In genomic region chr3:98049671-98050070, GRCm38 (mm10) we compare ENCODE assay signal across 18 mouse cellular contexts. TPM values are rescaled to one million over a fixed set of nuclear protein-coding genes. Genes with fewer than 3 reads are reported as not detected.
A peak's percentile ranks its signal among the peaks of the same experiment; 100 is the strongest.
DNase-seq lines count a peak whose midpoint lies in the region; ATAC-seq and TF ChIP-seq lines count a peak whose summit lies in the region.
"Had no signal": no experiment of that assay in that cellular context is flagged by ENCODE, and none has a peak within 500 bp of the region (broad histone marks: within the 10 kb centered on the region; RNA-seq: fewer than 3 reads in every experiment).

No protein-coding gene starts in this region.

- no peak overlapping the region for H3K4me2 ChIP-seq in hindbrain, embryonic 12.5 days (replicated peaks)
- H3K4me2 ChIP-seq in hindbrain, embryonic 13.5 days, result no peak overlapping the region
- no peak overlapping the region for H3K4me2 ChIP-seq in liver, embryonic 12.5 days
- H3K4me2 ChIP-seq: embryonic facial prominence, embryonic 12.5 days; forebrain, embryonic 13.5 days had no signal

- peaks cover 33% of the 10 kb centered on the region for H3K79me2 ChIP-seq in liver, adult 2 months (ENCODE audit: control insufficient read depth, insufficient read depth, low read length)

- WGBS in hindbrain, embryonic 12.5 days, result 86% methylated on average over 1 of the region's 1 CpGs
- WGBS in hindbrain, embryonic 13.5 days, result 71% methylated on average over 1 of the region's 1 CpGs
- WGBS in liver, adult 2 months, result 91% methylated on average over 1 of the region's 1 CpGs
- 88% methylated on average over 1 of the region's 1 CpGs for WGBS in liver, embryonic 12.5 days (ENCODE audit: insufficient replicate concordance)
- 69% methylated on average over 1 of the region's 1 CpGs for WGBS in embryonic facial prominence, embryonic 10.5 days

- no peaks in the 10 kb centered on the region for H3K36me3 ChIP-seq in hindbrain, embryonic 12.5 days
- no peaks in the 10 kb centered on the region for H3K36me3 ChIP-seq in hindbrain, embryonic 13.5 days
- no peaks in the 10 kb centered on the region for H3K36me3 ChIP-seq in liver, adult 2 months (ENCODE audit: control insufficient read depth, insufficient read depth, low read length)
- peaks cover 5% of the 10 kb centered on the region; the same call in 1 of the 2 replicates for H3K36me3 ChIP-seq in liver, embryonic 12.5 days
- H3K36me3 ChIP-seq in embryonic facial prominence, embryonic 10.5 days (replicated peaks), result peaks cover 11% of the 10 kb centered on the region; the same call in 1 of the 2 replicates
- H3K36me3 ChIP-seq: embryonic facial prominence, embryonic 12.5 days had no signal

- H3K9me3 ChIP-seq in hindbrain, embryonic 12.5 days (replicated peaks), result no peaks in the 10 kb centered on the region
- H3K9me3 ChIP-seq in hindbrain, embryonic 13.5 days, result no peaks in the 10 kb centered on the region
- H3K9me3 ChIP-seq in liver, embryonic 12.5 days (replicated peaks), result no peaks in the 10 kb centered on the region
- H3K9me3 ChIP-seq in embryonic facial prominence, embryonic 10.5 days, result no peaks in the 10 kb centered on the region
- H3K9me3 ChIP-seq: embryonic facial prominence, embryonic 12.5 days; forebrain, embryonic 13.5 days had no signal

- no peak for TF ChIP-seq POLR2A in liver, adult 2 months (IDR thresholded peaks at IDR 0.05; ENCODE audit: extremely low read depth, insufficient read depth, low read length)

- no peak overlapping the region for H3K9ac ChIP-seq in hindbrain, embryonic 12.5 days
- no peak overlapping the region for H3K9ac ChIP-seq in hindbrain, embryonic 13.5 days
- H3K9ac ChIP-seq in liver, adult 2 months (ENCODE audit: low read depth, low read length), result no peak overlapping the region
- no peak overlapping the region for H3K9ac ChIP-seq in liver, embryonic 12.5 days
- H3K9ac ChIP-seq: embryonic facial prominence, embryonic 12.5 days; forebrain, embryonic 13.5 days had no signal

- ATAC-seq in hindbrain, embryonic 12.5 days (ENCODE audit: low FRiP score), result no peak
- ATAC-seq in hindbrain, embryonic 13.5 days (ENCODE audit: low FRiP score), result no peak
- ATAC-seq in liver, embryonic 12.5 days, result no peak
- ATAC-seq: activated CD4-positive, CD25-positive, alpha-beta regulatory T cell, adult 4 months; forebrain, embryonic 13.5 days; forebrain, embryonic 16.5 days had no signal

- DNase-seq in liver, adult 2 months (ENCODE audit: extremely low read depth, low read depth, low spot score), result peak; percentile 52
- no peak for DNase-seq in embryonic facial prominence, embryonic 10.5 days (ENCODE audit: low spot score)
- no peak for DNase-seq in left cerebral cortex, adult 9 months (ENCODE audit: low spot score in 2 of 2)
- DNase-seq: adrenal gland, adult 8-10 months; cerebellum, adult 11-12 months; cerebellum, adult 8-10 months; cerebellum, adult 9-11 months; cerebellum, postnatal 14 days; cerebellum, postnatal 36 days; embryo, embryonic 11 days had no signal

- no peak for TF ChIP-seq CTCF in liver, adult 2 months (IDR thresholded peaks at IDR 0.05; ENCODE audit: low read depth, low read length)

- no peak overlapping the region for H3K4me3 ChIP-seq in hindbrain, embryonic 12.5 days
- no peak overlapping the region for H3K4me3 ChIP-seq in hindbrain, embryonic 13.5 days
- H3K4me3 ChIP-seq in liver, adult 2 months (ENCODE audit: insufficient read depth, low read depth, low read length), result no peak overlapping the region
- no peak overlapping the region for H3K4me3 ChIP-seq in liver, embryonic 12.5 days
- H3K4me3 ChIP-seq in embryonic facial prominence, embryonic 10.5 days, result no peak overlapping the region
- H3K4me3 ChIP-seq: embryonic facial prominence, embryonic 12.5 days; forebrain, embryonic 13.5 days had no signal

- H3K27ac ChIP-seq in hindbrain, embryonic 12.5 days, result 0 out of 2 replicates have a peak overlapping the region, but pooled peaks have one; percentile 7
- H3K27ac ChIP-seq in hindbrain, embryonic 13.5 days, result no peak overlapping the region
- no peak overlapping the region for H3K27ac ChIP-seq in liver, adult 2 months (replicated peaks; ENCODE audit: insufficient read depth, low read depth, low read length)
- no peak overlapping the region for H3K27ac ChIP-seq in liver, embryonic 12.5 days
- 0 out of 2 replicates have a peak overlapping the region, but pooled peaks have one; percentile 3 for H3K27ac ChIP-seq in embryonic facial prominence, embryonic 10.5 days (replicated peaks)
- H3K27ac ChIP-seq: embryonic facial prominence, embryonic 12.5 days had no signal

- H3K27me3 ChIP-seq in hindbrain, embryonic 12.5 days, result no peaks in the 10 kb centered on the region
- H3K27me3 ChIP-seq in hindbrain, embryonic 13.5 days, result no peaks in the 10 kb centered on the region
- H3K27me3 ChIP-seq in liver, adult 2 months (ENCODE audit: control insufficient read depth, insufficient read depth, low read length), result no peaks in the 10 kb centered on the region
- no peaks in the 10 kb centered on the region for H3K27me3 ChIP-seq in liver, embryonic 12.5 days (replicated peaks)
- no peaks in the 10 kb centered on the region for H3K27me3 ChIP-seq in embryonic facial prominence, embryonic 10.5 days (replicated peaks; ENCODE audit: low read depth, poor library complexity, severe bottlenecking)
- H3K27me3 ChIP-seq: embryonic facial prominence, embryonic 12.5 days; forebrain, embryonic 13.5 days; Patski had no signal

- H3K4me1 ChIP-seq in hindbrain, embryonic 12.5 days, result peaks cover 21% of the 10 kb centered on the region
- peaks cover 51% of the 10 kb centered on the region for H3K4me1 ChIP-seq in hindbrain, embryonic 13.5 days (replicated peaks)
- peaks cover 22% of the 10 kb centered on the region for H3K4me1 ChIP-seq in liver, adult 2 months (ENCODE audit: control insufficient read depth, insufficient read depth, low read length)
- peaks cover 53% of the 10 kb centered on the region for H3K4me1 ChIP-seq in liver, embryonic 12.5 days
- peaks cover 86% of the 10 kb centered on the region for H3K4me1 ChIP-seq in embryonic facial prominence, embryonic 10.5 days

RNA-seq across cellular contexts. Expression of gene Notch2, which starts 36.3 kb away (rescaled TPM):
- 26.5 and 30.1 TPM in 2 replicates for polyA plus RNA-seq in hindbrain, embryonic 12.5 days (2016; fragmentation: Nextera tagmentation; extraction: Ambion mirVana)
- 11.1 and 12.0 TPM in 2 replicates for polyA plus RNA-seq in hindbrain, embryonic 13.5 days (2015; fragmentation: Nextera tagmentation; extraction: Ambion mirVana)
- total RNA-seq in liver, adult 2 months (2014; rRNA removed), result 16.0 and 27.0 TPM in 2 replicates
- polyA plus RNA-seq in liver, adult 2 months (2012; rRNA removed), result 12.1 and 12.5 TPM in 2 replicates
- polyA plus RNA-seq in liver, embryonic 12.5 days (2016; fragmentation: Nextera tagmentation; extraction: Ambion mirVana), result 8.7 and 10.1 TPM in 2 replicates
- 22.0 and 23.2 TPM in 2 replicates for polyA plus RNA-seq in embryonic facial prominence, embryonic 10.5 days (2016; fragmentation: Nextera tagmentation; extraction: Ambion mirVana)

Comparison
In these comparisons a context has a peak if more than half of its experiments do, and no peak if none do; other contexts are left out.
1. H3K27ac ChIP-seq: peak in hindbrain, embryonic 12.5 days (single experiment) and embryonic facial prominence, embryonic 10.5 days (single experiment); none in hindbrain, embryonic 13.5 days (single experiment), liver, adult 2 months (single experiment) and liver, embryonic 12.5 days (single experiment).